Mouse (Mus musculus) stomach, embryonic 15.5 days (tissue): ENCODE measurements around the gene Itpkb. TPM values are rescaled to one million over a fixed set of nuclear protein-coding genes. Genes with fewer than 3 reads are reported as not detected.

Source experiments
- ATAC-seq: fragments of 200-750 bp; cut with Nextera tagmentation; 2 replicates; pipeline ENCODE4 v1.8.0; 2017; ENCODE audit warnings: low read depth, moderate number of reproducible peaks, moderate TSS enrichment; ENCODE audit not compliant: insufficient read depth, low FRiP score
- H3K27ac ChIP-seq: fragments of 300-500 bp; sonication (generic); 2 replicates; pipeline ENCODE4 v1.5.1; 2015; ENCODE audit warnings: mild to moderate bottlenecking, inconsistent platforms
- H3K27me3 ChIP-seq: fragments of 300-500 bp; sonication (generic); replicated peaks from 2 replicates; pipeline ENCODE4 v1.6.1; 2015; ENCODE audit warnings: inconsistent platforms
- H3K36me3 ChIP-seq: fragments of 300-500 bp; sonication (generic); 2 replicates; pipeline ENCODE4 v1.6.1; 2015; ENCODE audit warnings: inconsistent platforms
- H3K4me1 ChIP-seq: fragments of 300-500 bp; sonication (generic); 2 replicates; pipeline ENCODE4 v1.6.1; 2015; ENCODE audit warnings: inconsistent platforms
- H3K4me2 ChIP-seq: fragments of 300-500 bp; sonication (generic); 2 replicates; pipeline ENCODE4 v1.6.1; 2015; ENCODE audit warnings: mild to moderate bottlenecking, inconsistent platforms
- H3K4me3 ChIP-seq: fragments of 300-500 bp; sonication (generic); replicated peaks from 2 replicates; pipeline ENCODE4 v1.5.1; 2015; ENCODE audit warnings: inconsistent platforms
- H3K9ac ChIP-seq: fragments of 300-500 bp; sonication (generic); 2 replicates; pipeline ENCODE4 v1.6.1; 2015; ENCODE audit warnings: inconsistent platforms
- H3K9me3 ChIP-seq: fragments of 300-500 bp; sonication (generic); 2 replicates; pipeline ENCODE4 v1.6.1; 2016; ENCODE audit warnings: inconsistent platforms
- WGBS: fragments of 180-500 bp; shearing (Covaris S2); methylation state at CpG from one replicate; pipeline ENCODE4 v1.1.7; 2015; 5-methylcytosine and 5-hydroxymethylcytosine counted together
- polyA plus RNA-seq: library from polyadenylated mRNA; unstranded; fragments of >200 nt; fragmentation: Nextera tagmentation; extraction: Ambion mirVana; gene quantifications from 2 replicates; pipeline ENCODE4 v1.2.1, GENCODE M21; 2015

Gene Itpkb
- polyA plus RNA-seq, 1 experiment from 2014 or later, result 8.9 TPM

DNA sequence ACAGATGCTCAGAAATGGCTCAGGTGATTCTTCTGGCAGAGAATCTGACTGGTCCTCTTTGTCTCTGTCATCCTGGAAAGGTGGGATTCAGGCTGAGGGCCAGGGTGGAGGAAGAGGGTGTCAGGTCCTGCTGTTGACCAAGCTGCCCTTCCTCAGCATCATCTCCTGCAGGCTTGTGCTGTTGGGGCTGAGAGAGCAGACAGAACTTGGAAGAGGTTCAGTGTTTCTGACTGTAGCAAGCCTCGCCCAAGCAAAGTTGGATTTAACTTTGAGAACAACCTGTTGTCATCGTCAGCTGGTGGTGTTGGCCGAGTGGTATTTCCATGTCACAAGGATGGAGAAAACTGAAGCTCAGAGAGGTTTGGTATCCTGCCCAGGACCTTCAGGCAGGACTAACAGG is 74.4 kb downstream of the Itpkb start:
- Histone ChIP-seq H3K27me3 (no peaks in the 10 kb centered on the region), H3K4me3 (no peak overlapping the region), H3K4me2 (peak overlapping the region; percentile 42), H3K9ac (no peak overlapping the region), H3K4me1 (peaks cover 76% of the 10 kb centered on the region), H3K27ac (peak overlapping the region; percentile 91), H3K36me3 (no peaks in the 10 kb centered on the region), H3K9me3 (no peaks in the 10 kb centered on the region)
- WGBS, result 66% methylated on average over 3 of the region's 3 CpGs
- no peak for ATAC-seq

GRCm38 (mm10) chr1:180405576-180406335 is 75.5 kb downstream of the Itpkb start:
- Histone ChIP-seq H3K4me1 (peaks cover 73% of the 10 kb centered on the region), H3K4me2 (no peak overlapping the region), H3K36me3 (no peaks in the 10 kb centered on the region), H3K4me3 (no peak overlapping the region), H3K27ac (peak overlapping the region; percentile 91; the same call in 1 of the 2 replicates), H3K27me3 (no peaks in the 10 kb centered on the region), H3K9me3 (no peaks in the 10 kb centered on the region), H3K9ac (no peak overlapping the region)
- 75% methylated on average over 9 of the region's 9 CpGs for WGBS
- ATAC-seq, result no peak

- no peaks in the 10 kb centered on the region for H3K36me3 ChIP-seq
- H3K9ac ChIP-seq, result no peak overlapping the region
- H3K4me2 ChIP-seq, result 0 out of 2 replicates have a peak overlapping the region, but pooled peaks have one; percentile 46
- H3K4me3 ChIP-seq, result no peak overlapping the region
- H3K27me3 ChIP-seq, result no peaks in the 10 kb centered on the region
- 74% methylated on average over 11 of the region's 11 CpGs for WGBS
- peaks cover 65% of the 10 kb centered on the region for H3K4me1 ChIP-seq
- H3K9me3 ChIP-seq, result no peaks in the 10 kb centered on the region
- no peak for ATAC-seq
- peak overlapping the region; percentile 68; the same call in 1 of the 2 replicates for H3K27ac ChIP-seq
Observed at GRCm38 (mm10) chr1:180406336-180407035, 76.2 kb downstream of the Itpkb start.

DNA sequence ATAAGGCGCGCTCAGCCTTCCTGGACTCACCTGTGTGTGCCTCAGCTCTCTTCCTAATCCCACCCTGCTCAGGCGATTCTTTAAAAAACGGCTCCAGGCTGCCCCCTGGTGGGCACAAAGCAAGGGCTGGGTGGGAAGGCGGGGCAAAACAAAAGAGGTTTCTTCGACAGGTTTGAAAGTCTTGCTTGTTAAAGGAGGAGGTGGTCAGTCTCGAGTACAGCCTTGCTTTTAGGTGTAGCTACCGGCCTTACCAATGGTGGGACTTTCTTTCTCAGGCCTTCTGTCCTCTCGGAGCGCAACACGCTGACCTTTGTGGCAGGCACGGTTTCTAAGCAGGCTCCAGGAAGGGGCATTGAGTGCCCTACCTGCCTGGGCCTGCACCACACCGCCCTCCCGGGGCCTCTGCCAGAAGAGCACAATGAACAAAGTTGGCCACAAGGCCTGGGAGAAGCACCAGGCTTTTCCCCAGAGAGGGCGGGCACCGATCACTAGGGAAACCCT is 76.9 kb downstream of the Itpkb start:
- H3K4me1 ChIP-seq, result peaks cover 61% of the 10 kb centered on the region
- no peaks in the 10 kb centered on the region for H3K9me3 ChIP-seq

GRCm38 (mm10) chr1:180407727-180408719 is 77.7 kb downstream of the Itpkb start:
- H3K9ac ChIP-seq, result no peak overlapping the region
- H3K27ac ChIP-seq, result peak overlapping the region; percentile 68
- ATAC-seq, result no peak
- H3K9me3 ChIP-seq, result no peaks in the 10 kb centered on the region
- no peaks in the 10 kb centered on the region for H3K27me3 ChIP-seq
- peaks cover 55% of the 10 kb centered on the region for H3K4me1 ChIP-seq
- no peak overlapping the region for H3K4me2 ChIP-seq
- 69% methylated on average over 18 of the region's 18 CpGs for WGBS
- H3K4me3 ChIP-seq, result no peak overlapping the region
- H3K36me3 ChIP-seq, result no peaks in the 10 kb centered on the region

More for the DNA sequence above, 76.9 kb downstream of the Itpkb start:
- Histone ChIP-seq H3K36me3 (no peaks in the 10 kb centered on the region), H3K27me3 (no peaks in the 10 kb centered on the region), H3K9ac (no peak overlapping the region), H3K4me3 (no peak overlapping the region; the same call in 1 of the 2 replicates), H3K27ac (peak overlapping the region; percentile 68), H3K4me2 (peak overlapping the region; percentile 46)
- WGBS, result 20% methylated on average over 16 of the region's 16 CpGs
- peak; percentile 52 for ATAC-seq

DNA sequence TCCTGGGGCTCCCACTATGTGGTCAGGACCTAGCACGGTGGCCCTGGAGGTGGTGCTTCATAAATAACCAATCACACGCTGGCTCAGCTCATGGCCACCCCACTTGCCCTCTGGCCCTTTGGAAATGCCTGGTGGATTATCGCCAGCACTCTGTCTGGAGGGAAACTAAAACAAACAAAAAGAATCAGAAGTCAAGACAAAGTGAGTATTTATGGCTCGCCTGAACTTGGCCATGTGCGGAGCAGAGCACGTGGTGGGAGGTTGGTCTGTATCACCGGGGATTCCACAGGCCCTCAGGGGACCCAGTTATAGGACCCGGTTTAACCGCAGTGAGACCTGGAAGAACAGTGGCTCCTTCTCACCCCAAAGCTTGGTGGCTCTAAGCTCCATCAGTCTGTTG is 78.5 kb downstream of the Itpkb start:
- Histone ChIP-seq H3K27ac (no peak overlapping the region), H3K9me3 (no peaks in the 10 kb centered on the region), H3K27me3 (no peaks in the 10 kb centered on the region), H3K4me3 (no peak overlapping the region), H3K4me1 (peaks cover 47% of the 10 kb centered on the region), H3K9ac (no peak overlapping the region), H3K4me2 (no peak overlapping the region), H3K36me3 (no peaks in the 10 kb centered on the region)
- WGBS, result 31% methylated on average over 9 of the region's 9 CpGs
- ATAC-seq, result peak; percentile 19; the same call in 1 of the 2 replicates

DNA sequence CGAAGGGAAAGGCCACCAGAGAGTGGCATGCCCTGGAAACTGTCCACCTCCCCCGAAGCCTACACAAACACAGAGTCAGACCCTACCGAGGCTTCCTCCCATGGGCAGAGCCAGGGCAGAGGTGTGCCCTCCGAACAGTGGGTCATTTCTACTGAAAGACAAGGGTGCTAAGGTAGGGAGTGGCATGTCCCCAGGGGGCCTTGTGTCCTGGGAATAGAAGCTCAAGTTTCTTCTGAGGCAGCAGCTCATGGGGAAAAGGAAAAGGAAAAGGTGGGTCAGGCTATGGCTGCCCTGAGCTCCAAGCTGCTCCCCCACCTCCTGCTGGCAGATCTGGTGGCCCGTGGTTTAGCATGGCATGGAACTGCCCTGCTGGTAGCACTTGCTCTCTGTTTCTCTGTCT is 79.5 kb downstream of the Itpkb start:
- Histone ChIP-seq H3K9me3 (no peaks in the 10 kb centered on the region), H3K27ac (no peak overlapping the region), H3K36me3 (no peaks in the 10 kb centered on the region), H3K4me3 (no peak overlapping the region), H3K4me2 (no peak overlapping the region), H3K27me3 (no peaks in the 10 kb centered on the region), H3K9ac (no peak overlapping the region), H3K4me1 (peaks cover 37% of the 10 kb centered on the region)
- 59% methylated on average over 5 of the region's 5 CpGs for WGBS
- no peak for ATAC-seq

DNA sequence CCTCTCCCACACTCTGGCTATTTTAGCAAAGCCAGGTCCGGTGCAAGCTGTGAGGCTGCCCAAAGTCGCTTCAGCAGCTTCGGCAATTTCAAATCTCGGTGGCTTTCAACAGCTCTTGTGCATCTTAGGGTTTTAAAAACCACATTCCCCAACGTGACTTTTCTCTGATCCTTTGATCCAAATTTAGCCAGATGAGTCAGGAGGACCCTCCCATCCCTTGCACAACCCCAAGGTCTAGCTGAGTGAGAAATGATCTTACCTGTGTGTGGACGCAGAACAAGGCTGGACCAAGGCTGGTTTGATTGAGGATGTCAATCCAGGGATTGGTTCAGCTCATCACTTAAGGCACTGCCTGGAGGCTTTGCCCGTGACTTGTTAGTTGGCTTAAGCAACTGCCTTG is 80.0 kb downstream of the Itpkb start:
- H3K27me3 ChIP-seq, result no peaks in the 10 kb centered on the region
- no peak for ATAC-seq

DNA sequence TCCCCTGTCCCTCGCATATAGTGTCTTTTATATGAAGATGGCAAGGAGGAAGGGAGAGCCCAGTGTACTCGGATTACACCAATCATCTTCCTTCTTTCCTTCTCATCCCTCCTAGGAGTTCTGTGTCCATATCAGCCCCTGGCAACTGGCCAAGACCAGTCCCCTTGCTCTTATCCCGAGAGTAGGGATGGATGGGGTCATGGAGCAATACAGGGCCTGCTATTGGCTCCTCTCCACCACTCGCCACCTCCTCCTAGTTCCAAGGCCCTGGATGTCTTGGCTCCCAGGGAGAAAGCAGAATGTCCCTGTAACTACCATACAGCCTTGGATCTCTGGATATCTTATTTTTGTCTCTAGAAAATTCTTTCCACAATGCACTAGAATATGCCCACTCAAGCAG is 84.8 kb downstream of the Itpkb start:
- 49% methylated on average over 4 of the region's 4 CpGs for WGBS

More for the DNA sequence above, 80.0 kb downstream of the Itpkb start:
- Histone ChIP-seq H3K4me3 (no peak overlapping the region), H3K36me3 (no peaks in the 10 kb centered on the region), H3K4me1 (peaks cover 32% of the 10 kb centered on the region), H3K27ac (no peak overlapping the region), H3K9ac (no peak overlapping the region), H3K4me2 (no peak overlapping the region), H3K9me3 (no peaks in the 10 kb centered on the region)
- 69% methylated on average over 7 of the region's 7 CpGs for WGBS

GRCm38 (mm10) chr1:180415836-180416235 is 85.6 kb downstream of the Itpkb start:
- no peak overlapping the region for H3K27ac ChIP-seq
- H3K36me3 ChIP-seq, result peaks cover 8% of the 10 kb centered on the region
- ATAC-seq, result no peak
- WGBS, result 85% methylated on average over 7 of the region's 7 CpGs
- H3K4me2 ChIP-seq, result no peak overlapping the region
- H3K9ac ChIP-seq, result no peak overlapping the region
- no peak overlapping the region for H3K4me3 ChIP-seq
- no peaks in the 10 kb centered on the region for H3K4me1 ChIP-seq
- no peaks in the 10 kb centered on the region for H3K9me3 ChIP-seq
- no peaks in the 10 kb centered on the region for H3K27me3 ChIP-seq

More for the DNA sequence above, 84.8 kb downstream of the Itpkb start:
- Histone ChIP-seq H3K27me3 (no peaks in the 10 kb centered on the region), H3K9me3 (no peaks in the 10 kb centered on the region), H3K4me3 (no peak overlapping the region), H3K4me2 (no peak overlapping the region), H3K36me3 (peaks cover 8% of the 10 kb centered on the region), H3K9ac (no peak overlapping the region), H3K4me1 (no peaks in the 10 kb centered on the region), H3K27ac (no peak overlapping the region)
- no peak for ATAC-seq

DNA sequence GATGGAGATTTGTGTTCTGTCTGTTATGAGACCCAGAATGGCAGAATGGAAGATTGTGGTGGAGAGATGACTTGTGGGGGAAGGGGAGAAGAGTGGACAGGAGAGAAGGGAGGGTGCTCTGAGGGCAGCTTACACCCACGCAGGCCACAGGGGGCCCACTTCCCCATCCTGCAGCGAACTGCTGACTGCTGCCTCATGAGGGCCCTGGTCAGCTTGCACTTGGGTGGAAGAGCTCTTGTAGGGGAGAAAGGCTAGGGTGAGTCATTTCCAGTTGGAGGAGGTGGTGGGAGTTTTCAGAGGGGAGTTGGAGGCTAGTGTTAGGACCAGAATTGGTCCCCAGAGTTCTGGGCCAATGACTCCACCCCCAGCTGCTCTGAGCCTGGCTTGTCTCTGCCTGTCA is 86.8 kb downstream of the Itpkb start:
- peaks cover 6% of the 10 kb centered on the region for H3K4me1 ChIP-seq
- H3K27me3 ChIP-seq, result no peaks in the 10 kb centered on the region
- no peak overlapping the region for H3K9ac ChIP-seq
- peaks cover 8% of the 10 kb centered on the region for H3K36me3 ChIP-seq
- WGBS, result 43% methylated on average over 2 of the region's 2 CpGs
- no peak overlapping the region for H3K27ac ChIP-seq
- no peak for ATAC-seq
- H3K9me3 ChIP-seq, result no peaks in the 10 kb centered on the region
- no peak overlapping the region for H3K4me2 ChIP-seq
- H3K4me3 ChIP-seq, result no peak overlapping the region
